Mouse (Mus musculus): ENCODE measurements around the gene Pla2g12a. TPM values are rescaled to one million over a fixed set of nuclear protein-coding genes. Genes with fewer than 3 reads are reported as not detected.

The Pla2g12a gene
- polyA plus RNA-seq, 1 experiment: 67.0 TPM

- no peak for DNase-seq
- WGBS: 100% methylated on average over 1 of the region's 1 CpGs
- Histone ChIP-seq H3K27ac (ENCODE audit: control insufficient read depth, insufficient read depth, low read length) (no peak overlapping the region), H3K27me3 (ENCODE audit: control insufficient read depth, insufficient read depth, low read length) (no peaks in the 10 kb centered on the region), H3K4me3 (ENCODE audit: control insufficient read depth, insufficient read depth, low read length) (no peak overlapping the region), H3K4me1 (replicated peaks; ENCODE audit: control insufficient read depth, insufficient read depth, low read length) (peaks cover 3% of the 10 kb centered on the region; the same call in 1 of the 2 replicates), H3K36me3 (ENCODE audit: control insufficient read depth, insufficient read depth, low read length) (no peaks in the 10 kb centered on the region)
- TF ChIP-seq POLR2A (IDR thresholded peaks at IDR 0.05; ENCODE audit: control insufficient read depth, extremely low read depth, insufficient read depth, low read length, poor library complexity) (no peak), CTCF (IDR thresholded peaks at IDR 0.05; ENCODE audit: borderline replicate concordance, control insufficient read depth, extremely low read depth, insufficient read depth, low read length, poor library complexity) (no peak)
These were observed 62.9 kb downstream of the Pla2g12a start for GRCm38 (mm10) chr3:129941291-129941690.

GRCm38 (mm10) chr3:129943813-129944212 is 65.4 kb downstream of the Pla2g12a start:
- DNase-seq: no peak
- Histone ChIP-seq H3K36me3 (ENCODE audit: control insufficient read depth, insufficient read depth, low read length) (no peaks in the 10 kb centered on the region), H3K4me1 (replicated peaks; ENCODE audit: control insufficient read depth, insufficient read depth, low read length) (peaks cover 7% of the 10 kb centered on the region), H3K27me3 (ENCODE audit: control insufficient read depth, insufficient read depth, low read length) (no peaks in the 10 kb centered on the region), H3K27ac (ENCODE audit: control insufficient read depth, insufficient read depth, low read length) (no peak overlapping the region), H3K4me3 (ENCODE audit: control insufficient read depth, insufficient read depth, low read length) (no peak overlapping the region)
- TF ChIP-seq CTCF (IDR thresholded peaks at IDR 0.05; ENCODE audit: borderline replicate concordance, control insufficient read depth, extremely low read depth, insufficient read depth, low read length, poor library complexity): no peak
- 31% methylated on average over 4 of the region's 4 CpGs for WGBS

Other genes starting within 250 kb of the Pla2g12a start
- 1.2 and 4.1 TPM in 2 replicates for gene Egf, start 123.3 kb upstream of the Pla2g12a start, polyA plus RNA-seq (2012; rRNA removed)
- 0.09 TPM in 1 of 2 replicates, not detected in the other for gene Lrit3, start 74.6 kb upstream of the Pla2g12a start, polyA plus RNA-seq (2012; rRNA removed)
- gene Rrh, start 56.0 kb upstream of the Pla2g12a start, polyA plus RNA-seq (2012; rRNA removed): 0.08 and 0.09 TPM in 2 replicates
- gene Gar1, start 47.2 kb upstream of the Pla2g12a start, polyA plus RNA-seq (2012; rRNA removed): 36.4 and 46.7 TPM in 2 replicates
- 0.22 and 0.54 TPM in 2 replicates for gene Cfi, start 42.7 kb upstream of the Pla2g12a start, polyA plus RNA-seq (2012; rRNA removed)
- 82.6 and 86.1 TPM in 2 replicates for gene Casp6, start 22.8 kb downstream of the Pla2g12a start, polyA plus RNA-seq (2012; rRNA removed)
- 11.6 and 13.1 TPM in 2 replicates for gene Mcub, start 91.6 kb downstream of the Pla2g12a start, polyA plus RNA-seq (2012; rRNA removed)
- gene Sec24b, start 182.9 kb downstream of the Pla2g12a start, polyA plus RNA-seq (2012; rRNA removed): 149 and 171 TPM in 2 replicates